Mouse (Mus musculus) heart, postnatal 0 days (tissue): ENCODE measurements at regions not wholly inside any gene's neighbourhood (a gene's known extent, or its start where the extent isn't known, plus 50 kb on each side); places are given as distances from the start of the nearest gene placed in this dataset.

Experiments used
- ATAC-seq: fragments of 200-750 bp; cut with Nextera tagmentation; 2 replicates; pipeline ENCODE4 v1.8.0; 2017; ENCODE audit warnings: low read depth, moderate number of reproducible peaks, moderate library complexity; ENCODE audit not compliant: insufficient read depth
- DNase-seq: peaks from one replicate; pipeline ENCODE4 v3.0.0-alpha.2; 2016; ENCODE audit warnings: low spot score
- H3K27ac ChIP-seq: fragments of 300-500 bp; sonication (generic); 2 replicates; pipeline ENCODE4 v1.5.1; 2014; ENCODE audit warnings: low read depth, mild to moderate bottlenecking
- H3K27me3 ChIP-seq: fragments of 300-500 bp; sonication (generic); 2 replicates; pipeline ENCODE4 v1.6.1; 2014; ENCODE audit warnings: low read length, mixed read lengths; ENCODE audit not compliant: control insufficient read depth, insufficient read depth
- H3K36me3 ChIP-seq: fragments of 300-500 bp; sonication (generic); replicated peaks from 2 replicates; pipeline ENCODE4 v1.6.1; 2014; ENCODE audit warnings: low read length, mixed read lengths; ENCODE audit not compliant: control insufficient read depth, insufficient read depth
- H3K4me1 ChIP-seq: fragments of 300-500 bp; sonication (generic); 2 replicates; pipeline ENCODE4 v1.6.1; 2014; ENCODE audit warnings: antibody characterized with exemption; ENCODE audit not compliant: control insufficient read depth, insufficient read depth
- H3K4me2 ChIP-seq: fragments of 300-500 bp; sonication (generic); 2 replicates; pipeline ENCODE4 v1.6.1; 2014; ENCODE audit warnings: low read depth, mild to moderate bottlenecking, low read length, moderate library complexity
- H3K4me3 ChIP-seq: fragments of 300-500 bp; sonication (generic); 2 replicates; pipeline ENCODE4 v1.5.1; 2014; ENCODE audit warnings: low read depth, low read length
- H3K9ac ChIP-seq: fragments of 300-500 bp; sonication (generic); replicated peaks from 2 replicates; pipeline ENCODE4 v1.6.1; 2014; ENCODE audit warnings: low read depth, low read length, mixed read lengths
- H3K9me3 ChIP-seq: fragments of 300-500 bp; sonication (generic); replicated peaks from 2 replicates; pipeline ENCODE4 v1.6.1; 2016; ENCODE audit warnings: low read length; ENCODE audit not compliant: control insufficient read depth
- CTCF ChIP-seq: IDR thresholded peaks from 2 replicates; pipeline ENCODE4 v1.5.1; 2016; ENCODE audit warnings: antibody characterized with exemption, control low read depth, low read depth
- EP300 ChIP-seq: IDR thresholded peaks from 2 replicates; pipeline ENCODE4 v1.6.1; 2016; ENCODE audit warnings: antibody characterized with exemption, low read depth
- WGBS: fragments of 180-500 bp; shearing (Covaris S2); extraction: QIAGEN DNeasy Blood & Tissue Kit; methylation state at CpG from one replicate; pipeline ENCODE4 v1.1.7; 2014; 5-methylcytosine and 5-hydroxymethylcytosine counted together

DNA sequence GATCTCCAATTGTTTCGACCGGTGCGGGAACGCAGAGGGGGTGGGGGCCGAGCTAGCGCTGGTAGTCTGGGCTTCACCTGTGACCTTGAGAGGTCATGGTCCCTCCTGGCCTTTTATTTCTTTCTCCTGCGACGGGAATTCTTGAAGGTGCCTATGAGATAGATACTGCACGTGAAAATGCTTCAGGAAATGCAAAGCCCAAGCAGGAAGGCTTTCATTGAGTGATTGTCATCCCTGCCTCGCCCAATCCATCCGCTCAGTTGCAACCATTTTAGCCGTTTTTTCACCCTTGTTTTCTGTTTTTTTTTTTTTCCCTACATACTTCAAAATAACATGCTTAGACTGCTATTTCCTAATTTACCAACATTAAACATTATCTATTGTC is 73.4 kb downstream of the Dmrta2 start:
- H3K9ac ChIP-seq, result peak overlapping the region; percentile 52; the same call in 1 of the 2 replicates
- WGBS, result 17% methylated on average over 12 of the region's 12 CpGs

GRCm38 (mm10) chr4:110051872-110052271 is 74.0 kb downstream of the Dmrta2 start:
- TF ChIP-seq EP300 (no peak), CTCF (no peak)
- no peak overlapping the region for H3K9ac ChIP-seq
- H3K4me3 ChIP-seq, result no peak overlapping the region
- H3K9me3 ChIP-seq, result no peaks in the 10 kb centered on the region
- no peak for ATAC-seq
- no peak overlapping the region for H3K4me2 ChIP-seq
- no peak overlapping the region for H3K27ac ChIP-seq
- no peak for DNase-seq
- 61% methylated on average over 10 of the region's 10 CpGs for WGBS
- no peaks in the 10 kb centered on the region for H3K27me3 ChIP-seq
- H3K4me1 ChIP-seq, result peaks cover 4% of the 10 kb centered on the region; the same call in 1 of the 2 replicates
- no peaks in the 10 kb centered on the region for H3K36me3 ChIP-seq

More for the DNA sequence above, 73.4 kb downstream of the Dmrta2 start:
- TF ChIP-seq CTCF, result no peak
- TF ChIP-seq EP300, result no peak
- Histone ChIP-seq H3K9me3 (no peaks in the 10 kb centered on the region), H3K4me2 (peak overlapping the region; percentile 66), H3K4me3 (peak overlapping the region; percentile 44), H3K36me3 (no peaks in the 10 kb centered on the region), H3K4me1 (peaks cover 4% of the 10 kb centered on the region; the same call in 1 of the 2 replicates), H3K27me3 (no peaks in the 10 kb centered on the region), H3K27ac (peak overlapping the region; percentile 32; the same call in 1 of the 2 replicates)
- ATAC-seq (no peak), DNase-seq (no peak)

GRCm38 (mm10) chr4:110052998-110053397 is 75.1 kb downstream of the Dmrta2 start:
- DNase-seq (no peak), ATAC-seq (no peak)
- Histone ChIP-seq H3K9ac (no peak overlapping the region), H3K9me3 (no peaks in the 10 kb centered on the region), H3K4me1 (peaks cover 4% of the 10 kb centered on the region; the same call in 1 of the 2 replicates), H3K27ac (no peak overlapping the region), H3K4me2 (no peak overlapping the region), H3K4me3 (no peak overlapping the region), H3K36me3 (no peaks in the 10 kb centered on the region), H3K27me3 (no peaks in the 10 kb centered on the region)
- TF ChIP-seq EP300 (no peak), CTCF (no peak)
- 84% methylated on average over 4 of the region's 4 CpGs for WGBS

DNA sequence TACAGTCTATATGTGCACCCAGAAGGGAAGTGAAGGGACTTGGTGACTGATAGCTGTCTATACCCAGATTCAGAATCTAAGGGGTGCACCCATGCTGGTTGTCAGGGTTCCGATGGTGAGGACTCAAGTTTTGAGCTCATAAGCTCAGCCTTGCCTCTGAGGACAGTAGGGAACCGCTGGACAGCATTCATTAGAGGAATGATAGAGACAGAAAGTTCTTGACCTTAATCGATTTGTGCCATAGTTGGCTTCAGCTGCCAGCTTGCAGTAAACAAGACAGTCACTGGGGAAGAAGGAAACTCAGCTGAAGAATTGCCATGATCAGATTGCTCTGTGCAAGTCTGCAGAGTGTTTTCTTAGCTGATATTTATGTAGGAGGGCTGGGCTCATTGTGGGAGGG is 96.0 kb downstream of the Dmrta2 start:
- H3K4me3 ChIP-seq, result no peak overlapping the region
- no peaks in the 10 kb centered on the region for H3K36me3 ChIP-seq
- no peak overlapping the region for H3K4me2 ChIP-seq
- no peak overlapping the region for H3K9ac ChIP-seq
- ATAC-seq (no peak), DNase-seq (no peak)
- H3K27me3 ChIP-seq, result no peaks in the 10 kb centered on the region
- no peaks in the 10 kb centered on the region for H3K4me1 ChIP-seq
- H3K9me3 ChIP-seq, result no peaks in the 10 kb centered on the region
- no peak for TF ChIP-seq EP300
- no peak for TF ChIP-seq CTCF
- H3K27ac ChIP-seq, result no peak overlapping the region
- 73% methylated on average over 3 of the region's 3 CpGs for WGBS

GRCm38 (mm10) chr4:110083371-110083770 is 105.5 kb downstream of the Dmrta2 start:
- Histone ChIP-seq H3K9me3 (no peaks in the 10 kb centered on the region), H3K4me1 (no peaks in the 10 kb centered on the region), H3K4me3 (no peak overlapping the region), H3K27ac (no peak overlapping the region), H3K36me3 (no peaks in the 10 kb centered on the region), H3K4me2 (no peak overlapping the region), H3K9ac (no peak overlapping the region), H3K27me3 (no peaks in the 10 kb centered on the region)
- DNase-seq (no peak), ATAC-seq (no peak)
- no peak for TF ChIP-seq CTCF
- TF ChIP-seq EP300, result no peak

GRCm38 (mm10) chr4:110087570-110088247 is 109.9 kb downstream of the Dmrta2 start:
- Histone ChIP-seq H3K4me3 (no peak overlapping the region), H3K9me3 (no peaks in the 10 kb centered on the region), H3K4me1 (no peaks in the 10 kb centered on the region), H3K27me3 (no peaks in the 10 kb centered on the region), H3K36me3 (no peaks in the 10 kb centered on the region), H3K27ac (no peak overlapping the region), H3K9ac (no peak overlapping the region), H3K4me2 (no peak overlapping the region)
- WGBS, result 38% methylated on average over 9 of the region's 9 CpGs
- no peak for ATAC-seq
- DNase-seq, result peak; percentile 67
- no peak for TF ChIP-seq EP300
- TF ChIP-seq CTCF, result no peak
